Mouse (Mus musculus): ENCODE measurements around the gene Col18a1. TPM values are rescaled to one million over a fixed set of nuclear protein-coding genes. Genes with fewer than 3 reads are reported as not detected.

The Col18a1 gene
- polyA plus RNA-seq, 1 experiment: 402 TPM

DNA sequence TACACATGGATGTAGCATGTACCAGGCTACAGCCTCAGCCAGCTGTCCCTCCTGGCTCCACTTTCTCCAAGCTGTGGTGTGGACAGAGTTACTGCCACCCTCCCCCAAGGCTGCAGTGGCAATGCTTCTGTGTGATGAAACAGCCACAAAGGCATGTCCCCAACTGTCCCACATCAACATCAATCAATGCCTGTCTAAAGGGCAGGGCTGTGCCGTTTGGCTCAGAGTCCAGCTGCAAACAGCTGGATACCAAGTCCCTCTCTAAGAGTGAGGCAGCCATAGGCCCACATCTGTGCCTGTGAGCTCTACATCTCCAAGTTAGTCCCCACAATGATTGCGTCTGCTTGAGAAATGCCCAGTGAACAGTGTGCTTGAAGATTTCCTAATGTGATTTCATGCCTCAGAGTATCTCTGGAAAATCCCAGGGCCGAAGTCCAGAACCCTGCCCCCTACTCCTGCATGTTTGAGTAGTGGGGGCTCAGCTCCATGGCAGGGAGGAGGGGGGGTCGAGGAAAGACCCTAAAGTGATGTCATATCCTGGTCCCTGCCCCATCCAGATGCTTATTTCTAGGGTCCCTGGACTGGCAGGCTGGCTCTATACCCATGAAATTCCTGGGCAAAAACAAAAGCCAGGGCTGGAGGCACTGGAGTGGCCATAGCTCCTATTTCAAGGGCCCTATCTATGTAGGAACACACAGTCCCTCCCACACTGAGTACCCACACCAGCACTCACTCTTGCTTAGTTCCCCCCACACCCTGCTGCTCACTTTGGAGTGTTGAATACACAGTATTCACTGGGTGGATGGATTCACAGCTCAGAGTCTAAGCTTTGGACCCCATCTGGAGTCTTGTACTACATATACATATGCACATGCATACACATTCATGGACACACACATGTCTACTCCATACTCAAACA is 49.6 kb downstream of the Col18a1 start:
- Histone ChIP-seq H3K4me3 (no peak overlapping the region), H3K27me3 (ENCODE audit: control insufficient read depth, insufficient read depth, insufficient read length) (no peaks in the 10 kb centered on the region), H3K36me3 (ENCODE audit: control insufficient read depth, insufficient read depth) (peaks cover 10% of the 10 kb centered on the region), H3K4me2 (ENCODE audit: low read depth) (peak overlapping the region; percentile 35), H3ac (ENCODE audit: control insufficient read depth, insufficient read length) (no peak overlapping the region), H3K79me2 (ENCODE audit: control insufficient read depth, insufficient read depth) (peaks cover 94% of the 10 kb centered on the region)
- TF ChIP-seq CEBPB (IDR thresholded peaks at IDR 0.05; ENCODE audit: insufficient read depth, poor library complexity, severe bottlenecking): peak; percentile 16; the same call in 1 of the 2 replicates
- TF ChIP-seq REST (IDR thresholded peaks at IDR 0.05; ENCODE audit: insufficient read depth, insufficient read length): no peak
- peak in 1 of 3 experiments; percentile 22 for TF ChIP-seq MYOD1 (IDR thresholded peaks at IDR 0.05; ENCODE audit: control insufficient read depth in 1 of 3, insufficient read length in 2 of 3, low read depth in 2 of 3)
- peak; percentile 3 for TF ChIP-seq POLR2AphosphoS2 (IDR thresholded peaks at IDR 0.05; ENCODE audit: insufficient read length, low read depth)
- peak in 1 of 3 experiments; percentile 73 for TF ChIP-seq MYOG (IDR thresholded peaks at IDR 0.05; ENCODE audit: control insufficient read depth in 1 of 3, insufficient read depth in 1 of 3, insufficient read length in 2 of 3, low read depth in 2 of 3)

- H3K4me2 ChIP-seq (ENCODE audit: low read depth): peak overlapping the region; percentile 12
- TF ChIP-seq USF1 (IDR thresholded peaks at IDR 0.05; ENCODE audit: low read depth) (no peak), E2F4 (IDR thresholded peaks at IDR 0.05; ENCODE audit: insufficient read depth) (no peak), SRF (IDR thresholded peaks at IDR 0.05; ENCODE audit: control insufficient read depth, insufficient read length, low read depth) (no peak), POLR2AphosphoS2 (IDR thresholded peaks at IDR 0.05; ENCODE audit: insufficient read length, low read depth) (no peak), MYOD1 (IDR thresholded peaks at IDR 0.05; ENCODE audit: control insufficient read depth in 1 of 3, insufficient read length in 2 of 3, low read depth in 2 of 3) (no peak), POLR2A (IDR thresholded peaks at IDR 0.05; ENCODE audit: insufficient read length, low read depth) (no peak), REST (IDR thresholded peaks at IDR 0.05; ENCODE audit: insufficient read depth, insufficient read length) (no peak), TCF3 (IDR thresholded peaks at IDR 0.05; ENCODE audit: insufficient read length, low read depth) (no peak), TCF12 (IDR thresholded peaks at IDR 0.05; ENCODE audit: insufficient read depth, poor library complexity, severe bottlenecking) (no peak), MAX (IDR thresholded peaks at IDR 0.05; ENCODE audit: low read depth) (no peak)
- no peak overlapping the region for H3K4me3 ChIP-seq
- no peak overlapping the region for H3ac ChIP-seq (ENCODE audit: control insufficient read depth, insufficient read length)
- peaks cover 7% of the 10 kb centered on the region for H3K36me3 ChIP-seq (ENCODE audit: control insufficient read depth, insufficient read depth)
- H3K79me2 ChIP-seq (ENCODE audit: control insufficient read depth, insufficient read depth): peaks cover 98% of the 10 kb centered on the region
- H3K27me3 ChIP-seq (ENCODE audit: control insufficient read depth, insufficient read depth, insufficient read length): no peaks in the 10 kb centered on the region
Measured at GRCm38 (mm10) chr10:77113489-77114240, 52.7 kb downstream of the Col18a1 start.

DNA sequence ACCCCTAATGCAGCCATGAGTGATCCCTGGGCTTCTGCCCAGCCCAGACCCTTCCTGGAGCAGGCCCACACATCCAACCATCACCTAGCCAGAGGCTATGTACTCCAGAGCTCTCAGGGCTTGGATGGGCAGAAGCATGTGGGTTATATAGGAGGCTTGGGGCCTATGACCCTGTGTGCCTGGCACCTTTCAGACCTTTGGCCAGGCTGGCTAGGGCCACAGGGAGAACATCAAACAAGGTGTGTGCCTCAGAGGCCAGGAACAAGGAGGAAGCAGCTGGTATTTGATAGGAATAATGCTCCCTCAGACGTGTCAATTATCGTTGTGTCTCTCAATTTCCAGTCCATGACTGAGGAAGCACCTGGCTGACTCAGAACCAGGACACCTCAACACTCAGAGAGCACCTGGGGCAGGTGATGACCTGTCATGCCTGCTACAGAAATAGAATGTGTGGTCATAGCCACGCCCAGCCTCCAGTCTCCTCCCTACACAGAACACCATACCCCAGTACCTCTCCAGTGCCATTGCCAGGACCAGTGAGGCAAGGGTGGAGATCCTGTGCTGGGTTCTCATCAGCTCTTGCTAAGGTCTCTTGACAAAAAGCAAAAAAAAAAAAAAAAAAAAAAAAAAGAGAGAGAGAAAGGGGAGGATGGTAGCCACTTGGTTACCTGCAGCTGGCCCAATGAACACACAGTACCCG is 54.6 kb downstream of the Col18a1 start:
- Histone ChIP-seq H3K79me2 (ENCODE audit: control insufficient read depth, insufficient read depth) (peaks cover 95% of the 10 kb centered on the region), H3K4me3 (no peak overlapping the region), H3ac (ENCODE audit: control insufficient read depth, insufficient read length) (no peak overlapping the region), H3K4me2 (ENCODE audit: low read depth) (no peak overlapping the region), H3K36me3 (ENCODE audit: control insufficient read depth, insufficient read depth) (peaks cover 7% of the 10 kb centered on the region), H3K27me3 (ENCODE audit: control insufficient read depth, insufficient read depth, insufficient read length) (no peaks in the 10 kb centered on the region)
- no peak for TF ChIP-seq MYOD1 (IDR thresholded peaks at IDR 0.05; ENCODE audit: control insufficient read depth in 1 of 3, insufficient read length in 2 of 3, low read depth in 2 of 3)
- no peak for TF ChIP-seq POLR2A (IDR thresholded peaks at IDR 0.05; ENCODE audit: insufficient read length, low read depth)
- TF ChIP-seq MYOG (IDR thresholded peaks at IDR 0.05; ENCODE audit: control insufficient read depth in 1 of 3, insufficient read depth in 1 of 3, insufficient read length in 2 of 3, low read depth in 2 of 3): no peak
- no peak for TF ChIP-seq MAX (IDR thresholded peaks at IDR 0.05; ENCODE audit: low read depth)
- TF ChIP-seq POLR2AphosphoS2 (IDR thresholded peaks at IDR 0.05; ENCODE audit: insufficient read length, low read depth): no peak
- TF ChIP-seq TCF12 (IDR thresholded peaks at IDR 0.05; ENCODE audit: insufficient read depth, poor library complexity, severe bottlenecking): no peak
- no peak for TF ChIP-seq SRF (IDR thresholded peaks at IDR 0.05; ENCODE audit: control insufficient read depth, insufficient read length, low read depth)
- TF ChIP-seq CEBPB (IDR thresholded peaks at IDR 0.05; ENCODE audit: insufficient read depth, poor library complexity, severe bottlenecking): no peak
- TF ChIP-seq E2F4 (IDR thresholded peaks at IDR 0.05; ENCODE audit: insufficient read depth): no peak
- TF ChIP-seq USF1 (IDR thresholded peaks at IDR 0.05; ENCODE audit: low read depth): no peak
- no peak for TF ChIP-seq REST (IDR thresholded peaks at IDR 0.05; ENCODE audit: insufficient read depth, insufficient read length)
- TF ChIP-seq TCF3 (IDR thresholded peaks at IDR 0.05; ENCODE audit: insufficient read length, low read depth): no peak

- TF ChIP-seq TCF12 (IDR thresholded peaks at IDR 0.05; ENCODE audit: insufficient read depth, poor library complexity, severe bottlenecking) (no peak), REST (IDR thresholded peaks at IDR 0.05; ENCODE audit: insufficient read depth, insufficient read length) (no peak), MAX (IDR thresholded peaks at IDR 0.05; ENCODE audit: low read depth) (no peak), CEBPB (IDR thresholded peaks at IDR 0.05; ENCODE audit: insufficient read depth, poor library complexity, severe bottlenecking) (no peak), TCF3 (IDR thresholded peaks at IDR 0.05; ENCODE audit: insufficient read length, low read depth) (no peak), MYOG (IDR thresholded peaks at IDR 0.05; ENCODE audit: control insufficient read depth in 1 of 3, insufficient read depth in 1 of 3, insufficient read length in 2 of 3, low read depth in 2 of 3) (no peak), POLR2A (IDR thresholded peaks at IDR 0.05; ENCODE audit: insufficient read length, low read depth) (no peak), SRF (IDR thresholded peaks at IDR 0.05; ENCODE audit: control insufficient read depth, insufficient read length, low read depth) (no peak), MYOD1 (IDR thresholded peaks at IDR 0.05; ENCODE audit: control insufficient read depth in 1 of 3, insufficient read length in 2 of 3, low read depth in 2 of 3) (no peak), POLR2AphosphoS2 (IDR thresholded peaks at IDR 0.05; ENCODE audit: insufficient read length, low read depth) (no peak), E2F4 (IDR thresholded peaks at IDR 0.05; ENCODE audit: insufficient read depth) (no peak), USF1 (IDR thresholded peaks at IDR 0.05; ENCODE audit: low read depth) (no peak)
- Histone ChIP-seq H3K27me3 (ENCODE audit: control insufficient read depth, insufficient read depth, insufficient read length) (no peaks in the 10 kb centered on the region), H3K4me2 (ENCODE audit: low read depth) (no peak overlapping the region), H3ac (ENCODE audit: control insufficient read depth, insufficient read length) (no peak overlapping the region), H3K36me3 (ENCODE audit: control insufficient read depth, insufficient read depth) (peaks cover 7% of the 10 kb centered on the region), H3K79me2 (ENCODE audit: control insufficient read depth, insufficient read depth) (peaks cover 95% of the 10 kb centered on the region), H3K4me3 (no peak overlapping the region)
Measured at GRCm38 (mm10) chr10:77110843-77111242, 55.5 kb downstream of the Col18a1 start.

All from myocyte (in vitro differentiated cells).